Mouse (Mus musculus) spleen, adult 2 months (tissue): ENCODE measurements around the gene 9130008F23Rik. TPM values are rescaled to one million over a fixed set of nuclear protein-coding genes. Genes with fewer than 3 reads are reported as not detected.

ENCODE experiments used
- DNase-seq, 2 experiments: peaks; one replicate each; pipeline versions ENCODE4 v3.0.0 to v3.0.0-alpha.2; 2012 to 2021; ENCODE audit warnings: low spot score in 2 of 2, low read depth in 1 of 2
- H3K27ac ChIP-seq: fragments of 200-500 bp; 2 replicates; pipeline ENCODE4 v1.5.1; 2012; ENCODE audit warnings: low read length, inconsistent platforms; ENCODE audit not compliant: insufficient read depth
- H3K27me3 ChIP-seq: fragments of 200-500 bp; 2 replicates; pipeline ENCODE4 v1.6.1; 2012; ENCODE audit warnings: mild to moderate bottlenecking, moderate library complexity, low read length, inconsistent platforms; ENCODE audit not compliant: control insufficient read depth, insufficient read depth
- H3K36me3 ChIP-seq: fragments of 200-500 bp; 2 replicates; pipeline ENCODE4 v1.6.1; 2012; ENCODE audit warnings: mild to moderate bottlenecking, low read length, inconsistent platforms; ENCODE audit not compliant: control insufficient read depth, insufficient read depth
- H3K4me1 ChIP-seq: fragments of 200-500 bp; 2 replicates; pipeline ENCODE4 v1.6.1; 2011; ENCODE audit warnings: inconsistent platforms; ENCODE audit not compliant: control insufficient read depth, insufficient read depth, insufficient read length
- H3K4me3 ChIP-seq: fragments of 200-500 bp; 2 replicates; pipeline ENCODE4 v1.5.1; 2011; ENCODE audit warnings: mild to moderate bottlenecking, inconsistent platforms; ENCODE audit not compliant: insufficient read depth, insufficient read length; ENCODE audit errors: extremely low read depth
- CTCF ChIP-seq: fragments of 200-500 bp; IDR thresholded peaks from 2 replicates; pipeline ENCODE4 v1.5.1; 2011; ENCODE audit warnings: mild to moderate bottlenecking, inconsistent platforms; ENCODE audit not compliant: insufficient read depth, insufficient read length, insufficient replicate concordance; ENCODE audit errors: extremely low read depth
- POLR2A ChIP-seq: fragments of 200-500 bp; IDR thresholded peaks from 2 replicates; pipeline ENCODE4 v1.6.1; 2011; ENCODE audit warnings: low read depth, low read length, inconsistent platforms
- WGBS: fragments of 180-500 bp; shearing (Covaris S2); methylation state at CpG from one replicate; pipeline ENCODE4 v1.1.7; 2018; 5-methylcytosine and 5-hydroxymethylcytosine counted together
- polyA plus RNA-seq: library from polyadenylated mRNA; depleted of rRNA; stranded (reverse); fragments of >200 nt; gene quantifications from 2 replicates; pipeline ENCODE4 v1.2.3, GENCODE M21; 2012

The 9130008F23Rik gene
- polyA plus RNA-seq, 1 experiment, result 2.0 TPM

DNA sequence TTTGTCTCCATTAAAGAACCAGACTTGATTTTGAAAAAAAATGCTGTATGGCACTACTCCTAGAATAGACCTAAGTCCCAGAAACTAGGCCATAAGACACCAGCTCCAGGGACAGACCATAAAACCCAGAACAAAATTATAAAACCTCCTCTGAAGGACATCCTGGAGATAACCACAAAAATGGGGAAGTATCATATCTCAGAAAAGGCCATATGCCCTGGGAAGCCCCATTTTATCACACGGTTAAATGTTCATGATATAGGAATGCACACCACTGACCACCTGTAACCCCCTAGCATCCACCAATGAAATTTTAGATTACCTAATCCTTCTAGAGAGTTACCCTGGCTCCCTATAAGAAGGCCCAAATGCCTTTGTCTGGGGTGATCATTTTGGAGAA, 4.8 kb downstream of the 9130008F23Rik start:
- H3K4me1 ChIP-seq, result no peaks in the 10 kb centered on the region
- H3K36me3 ChIP-seq, result no peaks in the 10 kb centered on the region
- no peak overlapping the region for H3K27ac ChIP-seq
- 23% methylated on average over 1 of the region's 1 CpGs for WGBS
- no peaks in the 10 kb centered on the region for H3K27me3 ChIP-seq
- no peak for DNase-seq
- H3K4me3 ChIP-seq, result no peak overlapping the region
- TF ChIP-seq CTCF, result no peak
- no peak for TF ChIP-seq POLR2A

- TF ChIP-seq POLR2A, result no peak
- no peak for TF ChIP-seq CTCF
- Histone ChIP-seq H3K27ac (no peak overlapping the region), H3K4me3 (no peak overlapping the region), H3K36me3 (no peaks in the 10 kb centered on the region), H3K4me1 (no peaks in the 10 kb centered on the region), H3K27me3 (no peaks in the 10 kb centered on the region)
- 88% methylated on average over 3 of the region's 3 CpGs for WGBS
- DNase-seq, result no peak
Observed at GRCm38 (mm10) chr17:40874701-40875100, 5.7 kb downstream of the 9130008F23Rik start.

GRCm38 (mm10) chr17:40873582-40874011, 6.8 kb downstream of the 9130008F23Rik start:
- H3K27me3 ChIP-seq, result no peaks in the 10 kb centered on the region
- DNase-seq, result no peak
- TF ChIP-seq CTCF, result no peak
- no peak for TF ChIP-seq POLR2A
- H3K27ac ChIP-seq, result 0 out of 2 replicates have a peak overlapping the region, but pooled peaks have one; percentile 22
- no peaks in the 10 kb centered on the region for H3K4me1 ChIP-seq
- WGBS, result 11% methylated on average over 2 of the region's 2 CpGs
- no peaks in the 10 kb centered on the region for H3K36me3 ChIP-seq
- H3K4me3 ChIP-seq, result no peak overlapping the region

DNA sequence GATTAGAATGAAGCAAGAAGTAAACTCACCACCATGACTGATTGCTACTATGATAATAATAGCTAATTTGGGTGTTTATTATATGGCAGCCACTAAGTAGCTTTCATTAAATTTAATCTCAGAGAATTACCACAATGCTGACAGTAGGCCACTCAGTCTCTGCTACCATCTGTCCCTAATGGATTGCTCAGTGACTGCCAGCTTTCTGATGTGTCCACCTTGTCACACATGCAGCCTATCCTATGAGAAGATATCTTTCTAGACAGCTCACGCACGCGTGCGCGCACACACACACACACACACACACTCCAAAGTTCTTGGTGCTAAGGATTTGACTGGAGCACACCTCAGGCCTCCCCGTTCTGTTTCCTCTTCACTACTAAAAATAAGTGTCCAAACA, 7.7 kb downstream of the 9130008F23Rik start:
- no peak for TF ChIP-seq CTCF
- TF ChIP-seq POLR2A, result no peak
- H3K4me1 ChIP-seq, result no peaks in the 10 kb centered on the region

GRCm38 (mm10) chr17:40868952-40869747, 11.2 kb downstream of the 9130008F23Rik start:
- 22% methylated on average over 10 of the region's 10 CpGs for WGBS
- H3K36me3 ChIP-seq, result no peaks in the 10 kb centered on the region
- H3K27me3 ChIP-seq, result no peaks in the 10 kb centered on the region
- H3K27ac ChIP-seq, result no peak overlapping the region
- TF ChIP-seq CTCF (no peak), POLR2A (no peak)
- DNase-seq, result no peak
- H3K4me3 ChIP-seq, result no peak overlapping the region
- H3K4me1 ChIP-seq, result no peaks in the 10 kb centered on the region

More for the DNA sequence above, 7.7 kb downstream of the 9130008F23Rik start:
- no peak for DNase-seq
- Histone ChIP-seq H3K27ac (no peak overlapping the region), H3K36me3 (no peaks in the 10 kb centered on the region), H3K4me3 (no peak overlapping the region), H3K27me3 (no peaks in the 10 kb centered on the region)
- 97% methylated on average over 6 of the region's 6 CpGs for WGBS

- Histone ChIP-seq H3K4me1 (no peaks in the 10 kb centered on the region), H3K36me3 (no peaks in the 10 kb centered on the region), H3K27me3 (no peaks in the 10 kb centered on the region), H3K27ac (no peak overlapping the region), H3K4me3 (no peak overlapping the region)
- DNase-seq, result no peak
- TF ChIP-seq CTCF (no peak), POLR2A (no peak)
Observed at GRCm38 (mm10) chr17:40855065-40855464, 25.3 kb downstream of the 9130008F23Rik start.

- Histone ChIP-seq H3K27ac (no peak overlapping the region), H3K27me3 (no peaks in the 10 kb centered on the region), H3K4me3 (no peak overlapping the region), H3K36me3 (no peaks in the 10 kb centered on the region), H3K4me1 (no peaks in the 10 kb centered on the region)
- TF ChIP-seq POLR2A (no peak), CTCF (no peak)
- DNase-seq, result no peak
Observed at GRCm38 (mm10) chr17:40837308-40837707, 43.1 kb downstream of the 9130008F23Rik start.
